Mouse (Mus musculus): ENCODE measurements around the gene Pgbd5.
"Not testable (repeated sequence)": the region's sequence is repeated elsewhere in the genome, so short reads cannot be mapped to it uniquely, and the experiment has no call there.

Gene Pgbd5

DNA sequence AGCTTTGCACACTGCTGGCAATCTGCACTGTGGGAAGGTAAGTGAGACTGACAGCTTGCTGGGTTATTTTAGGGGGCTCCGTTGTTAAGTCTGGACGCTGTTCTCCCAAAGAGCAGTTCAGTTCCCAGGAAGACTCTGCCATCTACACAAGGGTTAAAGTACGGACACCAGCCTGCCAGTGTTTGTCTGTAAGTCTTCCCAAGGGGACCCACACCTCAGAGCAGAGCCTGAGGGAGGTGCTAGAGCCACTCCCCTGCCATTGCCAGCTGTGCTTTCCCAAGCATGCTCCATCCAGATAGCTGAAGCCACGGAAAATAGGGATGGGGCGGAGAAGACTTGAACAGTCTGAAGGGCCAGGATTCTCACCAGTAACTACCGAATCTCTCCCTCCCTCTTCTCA is 8.6 kb downstream of the Pgbd5 start:
- DNase-seq (ENCODE audit: low spot score in 2 of 2): no peak

DNA sequence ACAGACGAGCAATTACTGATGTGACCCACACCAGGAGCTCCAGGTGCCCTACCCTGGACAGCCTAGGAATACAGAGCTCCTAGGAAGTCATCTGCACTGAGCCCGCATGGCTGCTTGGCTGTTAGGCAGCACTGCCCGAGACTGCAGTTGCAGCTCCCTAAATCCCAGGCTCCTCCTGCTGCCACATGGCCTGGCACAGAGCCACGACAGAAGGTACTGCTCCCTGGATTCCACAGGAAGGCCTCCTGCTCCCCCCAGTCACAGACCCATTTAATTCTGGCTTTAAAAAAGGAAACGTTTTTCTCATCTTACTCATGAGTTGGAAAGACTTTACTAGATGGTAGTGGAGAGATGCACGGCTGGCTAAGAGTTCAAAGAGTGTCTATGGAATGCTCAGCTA is 10.0 kb downstream of the Pgbd5 start:
- DNase-seq (ENCODE audit: low spot score in 2 of 2): no peak

DNA sequence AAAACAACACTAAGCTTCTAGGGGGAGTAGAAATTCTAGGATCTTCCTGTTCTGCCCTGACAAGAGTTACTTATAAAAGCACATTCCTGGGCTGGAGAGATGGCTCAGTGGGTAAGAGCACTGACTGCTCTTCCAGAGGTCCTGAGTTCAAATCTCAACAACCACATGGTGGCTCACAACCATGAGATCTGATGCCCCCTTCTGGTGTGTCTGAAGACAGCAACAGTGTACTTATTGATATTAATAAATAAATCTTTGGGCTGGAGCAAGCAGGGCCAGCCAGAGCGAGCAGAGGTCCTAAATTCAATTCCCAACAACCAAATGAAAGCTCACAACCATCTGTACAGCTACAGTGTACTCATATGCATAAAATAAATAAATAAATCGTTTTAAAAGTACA is 10.7 kb downstream of the Pgbd5 start:
- not testable (repeated sequence) for DNase-seq (ENCODE audit: low spot score in 2 of 2)

DNA sequence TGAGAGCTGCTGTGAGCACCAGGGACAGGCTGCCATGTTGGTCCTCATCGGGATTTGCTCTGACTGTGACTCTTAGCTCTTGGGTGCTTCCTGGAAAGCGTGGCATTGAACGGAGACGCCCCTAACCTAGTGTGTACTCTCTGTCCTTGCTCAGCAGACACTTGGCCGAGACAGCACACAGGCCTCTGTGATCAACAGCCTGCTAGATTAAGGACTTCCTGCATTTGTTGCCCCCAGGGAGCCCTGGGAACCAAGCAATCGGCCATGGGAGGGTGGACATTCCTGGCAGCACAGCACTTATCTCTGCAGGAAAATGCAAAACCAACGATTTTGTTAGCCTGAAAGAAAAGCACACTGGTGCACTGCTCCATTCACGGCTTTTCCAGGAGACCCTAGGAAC is 18.0 kb downstream of the Pgbd5 start:
- no peak for DNase-seq (ENCODE audit: low spot score in 2 of 2)

DNA sequence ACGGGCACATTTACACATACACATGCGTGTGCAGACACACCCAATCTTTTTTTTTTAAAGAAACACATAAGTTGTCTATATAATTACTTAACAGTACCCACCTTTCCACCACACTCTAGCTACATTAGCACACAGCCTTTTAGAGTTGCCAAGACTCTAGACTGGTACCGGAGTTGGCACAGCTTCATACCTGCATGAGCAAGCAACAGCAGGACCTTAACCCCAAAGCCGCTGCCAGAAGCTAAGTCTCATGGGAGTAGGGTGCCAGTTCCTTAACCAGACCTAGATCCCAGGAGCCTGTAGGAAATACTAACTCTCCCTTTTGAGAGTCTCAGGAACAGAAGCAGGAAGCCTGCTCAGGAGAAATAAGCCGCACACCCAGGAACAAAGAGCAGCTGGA is 20.5 kb downstream of the Pgbd5 start:
- DNase-seq (ENCODE audit: low spot score in 2 of 2): no peak

DNA sequence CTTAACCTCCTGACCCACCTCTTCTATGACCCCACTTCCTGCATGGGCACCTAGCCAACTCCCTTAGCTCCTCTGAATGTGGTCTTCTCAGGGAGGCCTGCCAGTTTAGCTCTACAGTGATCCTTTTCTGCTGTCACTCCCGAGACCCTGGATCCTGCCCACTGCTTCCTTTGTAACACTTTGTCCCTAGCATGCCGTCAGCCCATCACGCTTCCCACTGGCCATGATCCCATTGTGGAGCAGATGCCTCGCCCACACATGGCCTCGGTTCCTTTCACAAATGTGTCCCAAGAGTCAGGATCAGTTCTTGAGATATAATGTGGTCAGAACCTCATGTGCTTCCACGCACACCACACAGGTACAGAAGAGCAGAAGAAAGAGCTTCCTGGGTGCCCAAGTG is 21.3 kb downstream of the Pgbd5 start:
- no peak for DNase-seq (ENCODE audit: low spot score in 2 of 2)

DNA sequence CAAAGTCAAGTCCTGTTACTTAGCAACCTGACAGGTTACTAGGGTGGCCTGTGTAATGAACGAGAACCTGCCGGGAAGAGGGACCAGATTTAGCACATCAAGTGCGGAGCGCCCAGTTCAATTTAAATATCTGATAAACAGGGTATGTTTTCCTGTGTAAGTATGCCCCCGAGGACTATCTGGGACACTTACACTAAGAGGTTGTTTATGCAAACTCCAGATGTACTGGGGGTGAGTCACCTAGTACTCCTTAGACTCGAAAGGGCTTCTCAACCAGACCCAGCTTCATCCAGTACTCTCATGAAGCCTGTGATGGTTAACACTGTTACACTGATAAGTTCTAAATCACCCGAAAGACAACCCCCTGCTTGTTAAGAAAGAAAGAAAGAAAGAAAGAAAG is 22.8 kb downstream of the Pgbd5 start:
- no peak for DNase-seq (ENCODE audit: low spot score in 2 of 2)

DNA sequence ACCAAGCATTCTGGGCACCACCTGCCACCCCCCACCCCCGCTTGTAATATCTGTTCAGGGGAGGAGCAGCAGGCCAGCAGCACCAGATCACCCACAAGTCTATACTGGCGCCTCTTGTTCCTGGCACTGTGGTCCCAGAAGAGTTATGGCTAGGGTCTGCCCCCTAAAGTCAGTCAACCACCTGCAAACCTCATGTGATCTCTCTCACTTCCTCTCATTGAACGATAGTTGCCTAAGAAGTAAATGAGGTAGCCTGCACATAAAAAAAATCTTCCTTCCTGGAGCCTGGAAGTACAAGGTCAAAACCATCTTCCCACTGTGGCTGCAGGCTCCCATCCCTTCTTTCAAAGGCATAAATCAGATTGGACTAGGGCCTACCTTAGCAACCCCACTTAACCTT is 23.7 kb downstream of the Pgbd5 start:
- DNase-seq (ENCODE audit: low spot score in 2 of 2): no peak

DNA sequence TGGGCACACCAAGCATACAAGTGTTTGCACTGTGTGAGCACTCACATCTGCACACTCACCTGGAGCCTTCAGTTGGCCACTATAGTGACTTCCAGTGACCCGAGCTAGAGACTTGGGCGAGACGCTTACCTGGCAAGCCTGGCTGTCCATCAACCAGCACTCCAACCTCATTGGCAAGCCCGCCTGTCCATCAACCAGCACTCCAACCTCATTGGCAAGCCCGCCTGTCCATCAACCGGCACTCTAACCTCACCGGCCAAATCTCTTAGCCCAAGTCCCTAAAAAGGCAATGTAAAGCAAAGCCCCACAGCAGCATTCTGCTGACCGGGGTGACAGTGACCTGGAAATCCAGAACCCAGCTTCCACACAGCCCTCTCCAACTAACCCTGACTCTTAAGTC is 24.5 kb downstream of the Pgbd5 start:
- no peak for DNase-seq (ENCODE audit: low spot score in 2 of 2)

DNA sequence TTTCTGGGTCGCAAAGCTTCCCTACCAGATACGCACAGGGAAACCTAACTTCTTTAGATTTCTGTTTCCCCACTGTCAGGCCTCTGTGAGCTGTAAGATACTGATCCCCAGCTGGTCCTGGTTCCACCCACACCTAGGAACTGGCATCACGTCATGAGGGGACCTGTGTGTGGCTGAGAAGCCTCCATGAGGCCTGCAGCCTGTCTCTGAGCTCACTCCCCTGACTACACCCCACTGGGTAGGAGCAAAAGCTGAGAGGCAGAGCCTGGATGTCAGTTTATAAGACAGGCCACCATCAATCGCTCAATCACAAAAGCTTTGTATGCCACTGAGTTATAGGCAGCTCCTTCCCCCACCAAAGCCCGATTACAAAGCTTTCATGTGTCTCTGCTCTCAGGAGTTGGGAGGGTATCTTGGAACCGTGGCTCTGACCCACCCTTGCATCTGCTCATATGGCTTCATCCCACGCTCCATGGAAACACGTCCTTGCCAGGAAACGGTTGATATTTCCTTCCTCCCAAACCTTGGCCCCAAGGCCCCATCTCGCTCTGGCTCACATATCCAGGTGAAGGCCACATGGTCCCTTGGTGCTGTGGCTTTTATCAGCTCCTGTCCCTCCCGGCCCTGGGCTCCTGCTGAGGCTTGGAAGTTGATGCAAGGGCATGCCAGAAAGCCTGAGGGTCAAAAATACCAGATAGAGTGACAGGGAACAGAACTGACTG is 26.1 kb downstream of the Pgbd5 start:
- DNase-seq (ENCODE audit: low spot score in 2 of 2): no peak

DNA sequence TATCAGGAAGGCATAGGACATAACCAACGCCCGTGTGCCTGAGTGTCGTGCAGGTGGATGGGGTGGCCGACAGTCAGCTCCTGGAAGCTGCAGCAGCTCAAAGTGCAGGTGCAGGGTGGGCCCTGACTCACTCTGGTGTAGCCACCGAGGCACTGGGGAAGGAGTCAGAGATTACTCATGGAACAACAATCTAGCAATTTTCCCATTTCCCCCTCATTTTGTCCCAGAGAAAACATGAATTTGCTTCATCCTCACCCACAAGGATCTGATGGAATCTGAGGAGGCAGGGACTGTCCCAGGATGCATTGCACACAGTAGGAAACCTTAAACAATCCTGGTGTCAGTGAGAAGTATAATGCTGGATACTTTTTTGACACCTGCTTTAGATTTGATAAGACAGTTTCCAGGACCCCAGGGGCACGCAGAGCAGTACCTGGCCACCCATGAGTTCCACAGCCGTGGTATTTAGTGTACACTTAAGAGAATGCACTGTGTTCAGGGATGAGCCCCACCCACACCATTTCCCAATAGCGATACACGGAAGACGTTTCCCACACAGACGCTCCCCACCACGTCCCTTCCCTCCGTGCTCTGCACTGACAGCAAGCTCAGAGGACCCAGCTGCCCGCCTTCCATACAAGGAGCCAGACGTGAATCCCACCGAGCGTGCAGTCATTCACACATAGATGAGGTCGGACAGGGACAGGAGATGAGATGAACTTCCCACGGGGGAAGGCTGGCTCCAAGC is 26.8 kb downstream of the Pgbd5 start:
- DNase-seq (ENCODE audit: low spot score in 2 of 2): no peak

DNA sequence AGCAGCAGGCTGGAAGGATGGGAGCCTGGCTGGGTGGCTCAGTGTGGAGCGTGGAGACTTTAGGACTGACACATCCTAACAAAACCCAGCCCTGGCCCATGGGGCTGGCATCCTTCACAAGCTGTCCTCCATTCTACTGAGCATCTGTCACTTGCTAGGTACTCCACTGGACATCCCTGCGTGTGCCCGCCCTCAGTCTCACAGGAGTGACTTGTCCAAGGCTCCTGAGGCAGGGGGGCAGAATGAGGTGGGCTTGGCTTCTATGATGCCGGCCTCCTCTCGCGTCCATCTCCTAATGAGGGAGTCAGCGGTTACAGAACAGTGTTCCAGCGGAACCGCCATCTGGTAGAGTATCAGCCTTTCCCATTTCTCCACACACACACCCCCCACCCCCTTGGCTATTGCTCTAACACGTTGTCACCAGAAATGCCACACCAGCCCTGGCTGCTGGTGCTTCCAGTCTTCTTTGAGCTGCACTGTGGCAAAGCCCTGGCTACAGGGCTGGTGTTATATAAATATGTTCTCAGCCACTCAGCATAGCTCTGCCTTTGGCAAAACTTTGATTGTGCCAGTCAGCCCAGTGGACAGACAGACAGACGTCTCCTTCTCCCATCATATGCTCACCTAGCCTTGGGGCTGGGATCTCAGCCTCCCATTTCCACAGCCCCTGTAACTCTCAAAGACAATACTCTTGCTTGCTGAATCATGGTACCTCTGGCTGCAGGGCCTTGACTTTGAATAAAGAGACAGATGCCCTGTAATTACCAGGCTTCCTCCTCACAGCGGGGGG is 34.8 kb downstream of the Pgbd5 start:
- no peak for DNase-seq (ENCODE audit: low spot score in 2 of 2)

DNA sequence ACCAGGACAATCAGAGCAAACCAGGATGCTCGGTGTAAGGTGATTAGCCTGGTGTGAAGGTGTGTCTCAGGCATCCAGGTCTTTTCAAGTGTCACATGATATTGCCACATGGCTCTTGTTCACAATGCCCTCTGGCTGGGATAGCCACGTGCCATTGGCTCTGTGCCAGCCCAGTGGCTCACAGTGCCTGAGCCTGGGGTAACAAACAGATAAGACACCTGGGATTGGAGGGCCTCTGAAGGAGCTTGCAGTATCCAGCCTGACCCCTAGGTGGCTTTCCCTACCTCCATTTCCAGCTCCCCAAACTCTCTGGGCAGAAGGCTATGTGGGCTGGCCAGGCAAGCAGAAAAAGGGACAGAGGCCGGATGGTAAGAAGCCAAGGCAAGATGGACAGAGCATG is 35.6 kb downstream of the Pgbd5 start:
- DNase-seq (ENCODE audit: low spot score in 2 of 2): peak in 1 of 2 experiments; percentile 8

DNA sequence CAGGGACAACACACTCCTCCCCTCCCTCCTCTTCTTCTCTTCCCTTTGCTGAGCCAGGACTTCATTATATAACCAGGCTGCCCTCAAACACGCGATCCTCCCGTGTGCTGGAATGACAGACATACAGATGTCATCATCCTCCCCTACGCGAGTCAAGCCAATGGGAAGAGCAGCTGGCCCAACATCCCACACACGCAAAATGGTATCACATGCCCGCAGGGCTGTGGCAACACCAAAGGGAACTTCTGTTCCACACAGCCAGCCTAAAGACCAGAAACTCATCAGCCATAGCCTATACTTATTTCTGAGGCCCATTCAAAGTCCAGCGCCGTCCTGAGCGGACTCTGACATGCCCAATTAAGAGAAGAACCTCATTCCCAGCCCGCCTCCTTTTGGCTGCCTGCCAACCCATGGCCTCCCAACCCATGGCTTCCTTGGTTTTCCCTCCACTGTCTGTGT is 40.0 kb downstream of the Pgbd5 start:
- DNase-seq (ENCODE audit: low spot score in 2 of 2): no peak

DNA sequence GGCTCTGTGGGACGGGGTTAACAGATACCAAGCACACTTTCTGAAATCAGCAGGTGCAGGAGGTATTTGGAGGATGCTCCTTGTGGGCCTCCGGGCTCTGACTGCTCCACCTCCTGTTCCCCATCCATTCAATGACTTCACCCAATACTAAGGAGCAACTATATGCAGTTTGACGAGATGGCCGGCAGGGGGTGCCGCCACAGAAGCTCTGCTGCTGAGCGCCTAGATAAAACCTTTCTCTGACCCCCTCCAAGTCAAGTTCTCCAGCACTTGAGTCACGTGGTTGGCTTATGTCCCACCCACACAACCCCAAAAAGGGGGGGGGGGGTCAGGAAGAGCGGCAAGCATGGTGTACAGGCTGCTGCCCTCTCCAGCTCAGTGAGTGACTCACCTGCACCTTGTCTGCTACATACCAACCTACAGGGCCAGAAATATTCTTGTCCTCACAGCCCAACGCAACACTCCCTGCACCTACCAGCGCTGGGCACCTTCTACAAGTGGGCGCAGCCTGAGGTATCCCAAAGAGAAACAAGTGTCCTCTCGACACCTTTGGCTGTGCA is 40.5 kb downstream of the Pgbd5 start:
- no peak for DNase-seq (ENCODE audit: low spot score in 2 of 2)

DNA sequence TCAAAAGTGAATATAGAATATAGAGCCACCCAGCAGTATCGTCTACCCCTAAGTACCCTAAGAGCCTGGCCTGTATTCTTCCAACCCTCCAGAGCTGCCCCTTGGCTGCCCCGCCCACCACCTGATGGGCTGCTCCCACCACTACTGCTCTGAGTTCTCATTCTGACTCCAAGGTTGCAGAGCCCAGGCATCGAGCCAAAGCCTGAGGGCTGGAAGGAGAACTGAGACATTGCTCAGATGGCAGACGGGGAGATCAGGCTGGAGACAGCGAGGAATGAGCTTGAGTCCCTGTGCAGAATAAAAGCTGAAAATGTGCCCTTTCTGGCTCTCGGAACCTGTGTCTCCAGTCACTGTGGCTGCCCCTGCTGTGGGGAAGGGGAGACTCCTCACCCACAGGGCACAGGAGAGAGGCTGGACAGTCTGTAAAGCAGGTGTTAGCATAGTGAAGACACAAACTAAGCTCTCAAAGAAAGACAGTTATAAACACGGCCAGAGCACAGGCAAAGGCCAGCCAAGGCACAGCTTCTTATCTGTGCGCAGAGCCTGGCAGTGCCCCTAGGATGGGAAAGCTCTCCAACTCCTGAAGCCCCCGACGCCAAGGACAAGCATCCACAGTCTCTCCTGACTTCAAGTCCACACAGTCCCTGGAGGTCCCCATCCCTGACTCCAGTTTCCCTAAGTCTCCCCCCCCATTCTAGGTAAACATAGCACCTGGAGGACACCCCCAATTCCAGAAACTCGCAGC is 42.0 kb downstream of the Pgbd5 start:
- DNase-seq (ENCODE audit: low spot score in 2 of 2): no peak

DNA sequence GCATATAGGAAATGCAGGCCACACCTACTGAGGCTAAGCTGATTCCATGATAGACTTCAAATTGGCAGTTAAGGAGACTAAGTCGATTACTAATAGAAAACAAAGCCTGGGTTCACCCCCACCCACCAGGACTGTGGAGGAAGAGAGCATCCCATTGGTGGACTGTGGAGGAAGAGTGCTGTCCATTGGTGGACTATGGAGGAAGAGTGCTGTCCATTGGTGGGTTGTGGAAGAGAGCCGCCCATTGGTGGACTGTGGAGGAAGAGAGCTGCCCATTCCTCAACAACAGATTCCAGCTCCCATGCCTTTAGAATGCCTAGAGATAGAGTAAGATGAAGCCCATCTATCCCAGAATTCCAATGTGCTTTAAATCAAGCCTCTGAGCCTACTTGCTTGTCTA is 42.9 kb downstream of the Pgbd5 start:
- DNase-seq (ENCODE audit: low spot score in 2 of 2): no peak

DNA sequence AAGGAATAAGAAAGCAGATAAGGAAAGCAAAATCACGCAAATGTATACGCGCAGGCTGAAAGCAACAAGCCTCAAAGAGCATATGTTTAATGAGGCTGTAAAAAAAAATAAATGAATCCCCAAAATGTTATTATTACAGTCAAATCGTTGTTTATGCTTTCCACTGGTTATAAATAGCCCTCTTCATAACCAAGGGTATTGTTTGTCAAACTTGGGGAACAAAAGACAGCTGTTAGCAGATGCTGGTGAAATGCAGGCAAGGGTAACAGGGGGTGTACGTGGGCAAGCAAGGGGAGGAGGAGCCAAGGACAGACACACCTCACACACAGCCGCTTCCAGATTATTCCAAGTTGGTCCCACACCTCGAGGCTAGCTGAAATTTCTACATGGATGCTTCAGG is 44.1 kb downstream of the Pgbd5 start:
- DNase-seq (ENCODE audit: low spot score in 2 of 2): no peak

DNA sequence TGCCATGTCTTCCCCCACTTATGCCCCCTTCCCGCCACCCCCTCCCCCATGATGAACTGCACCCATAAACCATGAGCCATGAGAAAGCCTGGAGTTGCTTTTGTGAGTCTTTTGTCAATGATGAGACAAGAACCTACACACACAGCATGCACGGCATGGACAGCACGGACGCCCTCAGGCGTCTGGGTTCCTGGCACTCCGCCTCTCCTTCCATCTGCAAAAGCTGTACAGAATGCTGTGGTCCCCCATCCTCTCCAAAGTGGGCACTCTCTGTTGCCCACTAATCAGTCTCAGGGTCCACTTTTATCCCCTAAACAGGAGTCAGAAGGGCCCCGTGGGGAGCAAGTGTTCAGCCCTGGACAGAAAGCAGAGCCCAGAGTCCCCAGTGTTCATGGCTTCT is 44.5 kb downstream of the Pgbd5 start:
- DNase-seq (ENCODE audit: low spot score in 2 of 2): no peak

DNA sequence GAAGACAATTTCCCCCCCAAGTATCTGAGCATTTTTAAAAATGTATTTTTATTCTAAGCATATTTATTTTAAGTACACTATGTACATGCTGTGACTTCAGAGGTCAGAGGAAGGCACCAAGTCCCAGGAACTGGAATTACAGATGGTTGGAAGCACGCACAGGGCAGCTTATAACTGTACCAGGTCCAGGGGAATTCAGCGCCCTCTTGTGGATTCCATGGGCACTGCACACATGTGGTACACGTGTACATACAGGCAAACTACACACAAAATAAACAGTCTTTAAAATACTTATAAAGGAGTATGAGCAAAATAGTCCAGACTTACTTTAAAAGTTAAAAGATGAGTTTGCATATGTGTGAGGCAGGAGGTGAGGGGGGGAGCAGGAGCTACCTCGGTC is 45.5 kb downstream of the Pgbd5 start:
- DNase-seq (ENCODE audit: low spot score in 2 of 2): no peak

DNA sequence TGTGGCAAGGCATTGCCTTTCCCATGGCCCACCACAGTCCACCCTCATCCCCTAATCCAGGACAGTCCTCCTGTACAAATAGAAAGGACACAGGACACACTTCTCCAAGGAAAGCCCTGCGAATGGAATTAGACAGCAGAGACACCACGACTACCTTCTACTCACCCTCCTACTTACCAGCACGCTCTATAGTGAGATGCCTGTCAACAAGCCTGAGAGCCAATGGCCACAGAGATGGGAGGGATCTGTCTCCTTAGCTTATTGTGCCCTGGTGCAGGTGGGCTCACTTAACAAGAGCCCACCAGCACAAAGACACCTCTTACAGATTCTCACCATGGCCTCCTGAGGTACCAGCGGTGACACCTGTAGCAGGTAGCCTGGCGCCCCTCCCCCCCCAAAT is 46.4 kb downstream of the Pgbd5 start:
- no peak for DNase-seq (ENCODE audit: low spot score in 2 of 2)
